Mouse (Mus musculus): Measurements from ENCODE around the gene Zscan4-ps3.
"Not testable (repeated sequence)": the region's sequence is repeated elsewhere in the genome, so short reads cannot be mapped to it uniquely, and the experiment has no call there.

Gene Zscan4-ps3

DNA sequence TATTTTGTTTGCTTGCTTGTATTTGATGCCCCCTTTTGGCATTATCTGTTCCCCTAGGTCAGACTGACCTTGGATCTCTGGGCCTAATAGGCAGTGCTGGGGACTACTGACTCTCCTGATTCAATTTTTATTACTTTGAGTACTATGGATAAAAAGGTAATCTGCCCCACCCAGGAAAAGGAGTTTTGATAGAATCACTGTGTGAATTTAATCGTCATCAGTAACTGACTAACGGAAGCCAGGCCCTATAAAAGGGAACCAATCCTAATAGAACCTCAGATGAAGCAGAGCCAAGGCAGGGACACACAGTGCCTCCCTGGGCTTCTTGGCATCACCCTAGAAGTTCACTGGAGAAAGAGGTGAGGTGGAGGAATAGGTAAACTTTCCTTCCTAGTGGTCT is at the start of gene Zscan4-ps3:
Gene Zscan4-ps3 (plus strand): TSS at position 301 of the 400 bp plus-strand sequence.
- in situ Hi-C loops (cut with MboI; ENCODE audit: low sequenced_read_pairs): not testable (repeated sequence)

DNA sequence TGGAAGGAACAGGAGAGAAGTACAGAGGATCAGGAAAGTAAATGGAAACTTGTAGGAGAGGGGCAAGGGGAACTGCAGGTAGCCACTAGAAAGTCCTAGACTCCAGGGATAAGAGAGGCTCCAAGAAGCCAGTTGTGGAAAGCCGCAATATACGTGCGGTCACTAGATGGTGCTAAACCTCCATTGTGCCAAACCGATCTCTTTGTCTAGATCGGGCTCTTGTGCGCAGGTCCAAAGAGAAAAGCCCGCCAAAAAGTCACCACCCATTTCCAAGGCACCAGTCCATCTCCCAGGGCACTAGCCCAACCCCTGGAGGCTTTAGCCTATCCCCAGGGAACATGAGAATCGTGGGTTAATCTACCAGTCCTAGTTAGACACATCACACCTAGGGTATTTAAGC is 8.0 kb downstream of the Zscan4-ps3 start:
- in situ Hi-C loops (cut with MboI; ENCODE audit: low sequenced_read_pairs): not testable (repeated sequence)
